Mouse (Mus musculus) adrenal gland, postnatal 4 days (tissue): ENCODE measurements at regions not wholly inside any gene's neighbourhood (a gene's known extent, or its start where the extent isn't known, plus 50 kb on each side); places are given as distances from the start of the nearest gene placed in this dataset.

Source experiments
- DNase-seq, 2 experiments: peaks; one replicate each; pipeline ENCODE4 v3.0.0; 2021 to 2022; ENCODE audit warnings: low spot score in 2 of 2, mixed read lengths in 2 of 2

GRCm38 (mm10) chr16:21358313-21358920, 64.5 kb upstream of the Vps8 start:
- DNase-seq: no peak

DNA sequence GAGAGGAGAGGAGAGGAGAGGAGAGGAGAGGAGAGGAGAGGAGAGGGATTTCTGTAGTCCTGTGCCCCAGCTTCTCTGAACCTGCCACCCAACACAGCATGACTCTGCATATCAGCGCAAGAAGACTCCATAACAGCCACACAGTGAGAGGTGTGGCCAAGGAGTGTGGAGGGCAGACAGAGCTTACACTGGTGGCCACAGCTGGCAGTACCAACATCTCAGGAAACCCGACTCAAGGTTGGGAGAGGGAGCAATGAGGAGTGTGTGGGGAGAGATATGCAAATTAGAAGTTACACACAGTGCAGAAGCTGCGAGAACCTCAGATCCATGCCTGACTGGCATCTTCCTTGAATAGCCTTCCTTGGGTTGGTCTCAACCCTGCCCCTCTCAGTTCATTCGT, 63.5 kb upstream of the Vps8 start:
- no peak for DNase-seq

GRCm38 (mm10) chr16:21361406-21361805, 61.5 kb upstream of the Vps8 start:
- no peak for DNase-seq

DNA sequence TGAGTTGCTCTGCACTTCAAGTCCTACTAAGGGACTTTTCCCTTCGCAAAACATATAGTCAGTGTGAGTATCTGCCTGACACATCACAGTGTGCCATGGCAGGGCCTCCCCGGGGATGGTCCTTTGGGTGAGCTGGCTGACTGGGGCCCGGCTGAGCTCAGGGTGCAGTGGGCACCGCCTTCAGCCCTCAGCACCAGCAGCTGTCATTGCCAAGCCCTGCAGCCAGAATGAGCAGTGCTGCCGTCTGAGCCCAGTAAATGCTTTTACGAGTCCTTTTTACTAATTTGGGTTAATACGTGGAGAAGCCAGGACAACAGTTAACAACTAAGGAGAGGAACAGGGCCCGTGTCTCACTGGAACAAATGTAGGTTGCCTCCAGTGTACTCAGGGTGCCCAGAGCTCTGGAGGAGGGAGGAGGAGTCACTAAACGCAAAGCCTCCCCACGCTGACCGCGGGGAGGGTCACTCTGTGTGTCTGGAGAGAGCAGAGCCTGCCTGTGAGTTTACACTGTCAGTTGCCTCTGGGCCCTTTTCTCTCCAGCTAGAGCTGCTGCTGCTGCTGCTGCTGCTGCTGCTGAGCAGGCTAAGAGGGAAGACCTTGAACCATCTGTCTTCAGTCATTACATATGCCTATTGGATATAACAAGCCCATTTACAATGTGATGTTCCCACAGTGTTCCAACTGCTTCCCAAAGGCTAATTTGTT, 60.1 kb upstream of the Vps8 start:
- DNase-seq: no peak

DNA sequence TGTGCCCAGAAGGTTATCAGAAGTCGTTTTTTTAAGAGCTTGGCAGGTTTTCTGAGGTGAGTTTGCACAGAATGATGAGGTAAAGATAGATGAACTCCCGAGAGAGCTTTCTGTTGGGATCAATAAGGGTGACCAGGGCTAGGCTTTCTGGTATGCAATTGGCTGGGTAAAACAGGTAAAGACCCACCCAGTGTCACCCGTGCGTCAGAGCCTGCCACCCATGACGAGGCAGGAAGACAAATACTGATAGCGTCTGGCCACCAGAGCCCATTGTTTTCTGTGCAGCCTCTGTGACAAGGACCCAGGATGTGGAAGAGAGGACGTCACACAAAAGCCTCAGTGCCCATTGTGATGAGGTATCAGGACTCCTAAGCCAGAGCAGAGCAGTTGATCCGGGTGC, 58.0 kb upstream of the Vps8 start:
- no peak for DNase-seq

- no peak for DNase-seq
Observed at GRCm38 (mm10) chr16:21367449-21367848, 55.5 kb upstream of the Vps8 start.

GRCm38 (mm10) chr16:21368821-21369220, 54.1 kb upstream of the Vps8 start:
- no peak for DNase-seq

- no peak for DNase-seq
Observed at GRCm38 (mm10) chr16:21369569-21370512, 53.1 kb upstream of the Vps8 start.
